Mouse (Mus musculus): ENCODE measurements at regions not wholly inside any gene's neighbourhood (a gene's known extent, or its start where the extent isn't known, plus 50 kb on each side); places are given as distances from the start of the nearest gene placed in this dataset.
"Not testable (repeated sequence)": the region's sequence is repeated elsewhere in the genome, so short reads cannot be mapped to it uniquely, and the experiment has no call there.

- H3K4me3 ChIP-seq = no peak overlapping the region
- H3K4me1 ChIP-seq = no peaks in the 10 kb centered on the region
- H3K36me3 ChIP-seq (replicated peaks) = no peaks in the 10 kb centered on the region
- no peak overlapping the region for H3K27ac ChIP-seq (replicated peaks)
- H3K27me3 ChIP-seq (replicated peaks; ENCODE audit: low read depth, poor library complexity, severe bottlenecking) = no peaks in the 10 kb centered on the region
- WGBS = 23% methylated on average over 7 of the region's 7 CpGs
- DNase-seq (ENCODE audit: low spot score) = peak; percentile 76
- H3K9me3 ChIP-seq = peaks cover under 1% of the 10 kb centered on the region; the same call in 1 of the 2 replicates
Measured at GRCm38 (mm10) chr3:31603237-31603636, 293.1 kb upstream of the Slc7a14 start.

- H3K27ac ChIP-seq (replicated peaks); DNase-seq (ENCODE audit: low spot score); H3K27me3 ChIP-seq (replicated peaks; ENCODE audit: low read depth, poor library complexity, severe bottlenecking); H3K9me3 ChIP-seq; H3K4me3 ChIP-seq; H3K36me3 ChIP-seq (replicated peaks); H3K4me1 ChIP-seq: not testable (repeated sequence)
- 69% methylated on average over 4 of the region's 4 CpGs for WGBS
Measured at GRCm38 (mm10) chr3:31596581-31596980, 286.4 kb upstream of the Slc7a14 start.

GRCm38 (mm10) chr3:31585971-31586370 lies 275.8 kb upstream of the Slc7a14 start:
- no peaks in the 10 kb centered on the region for H3K27me3 ChIP-seq (replicated peaks; ENCODE audit: low read depth, poor library complexity, severe bottlenecking)
- H3K4me3 ChIP-seq = no peak overlapping the region
- 54% methylated on average over 2 of the region's 2 CpGs for WGBS
- no peaks in the 10 kb centered on the region for H3K4me1 ChIP-seq
- H3K36me3 ChIP-seq (replicated peaks) = no peaks in the 10 kb centered on the region
- no peak for DNase-seq (ENCODE audit: low spot score)
- no peak overlapping the region for H3K27ac ChIP-seq (replicated peaks)
- H3K9me3 ChIP-seq = no peaks in the 10 kb centered on the region

GRCm38 (mm10) chr3:31573849-31574248 lies 263.7 kb upstream of the Slc7a14 start:
- DNase-seq (ENCODE audit: low spot score) = no peak
- 84% methylated on average over 3 of the region's 3 CpGs for WGBS
- no peak overlapping the region for H3K27ac ChIP-seq (replicated peaks)

More at GRCm38 (mm10) chr3:31573849-31574248, 263.7 kb upstream of the Slc7a14 start:
- no peaks in the 10 kb centered on the region for H3K27me3 ChIP-seq (replicated peaks; ENCODE audit: low read depth, poor library complexity, severe bottlenecking)
- peaks cover 16% of the 10 kb centered on the region; the same call in 1 of the 2 replicates for H3K9me3 ChIP-seq
- H3K4me3 ChIP-seq = no peak overlapping the region
- H3K4me1 ChIP-seq = no peaks in the 10 kb centered on the region
- H3K36me3 ChIP-seq (replicated peaks) = no peaks in the 10 kb centered on the region
